Mouse (Mus musculus) CH12F3 (cell line): ENCODE data around the gene Tuba8.

Experiments used
- in situ Hi-C: fragments of 300-500 bp; cut with MboI; formaldehyde crosslinking; loops from 2 replicates; pipeline ENCODE4 v1.14.3; 2020; ENCODE audit warnings: low sequenced_read_pairs

The Tuba8 gene

DNA sequence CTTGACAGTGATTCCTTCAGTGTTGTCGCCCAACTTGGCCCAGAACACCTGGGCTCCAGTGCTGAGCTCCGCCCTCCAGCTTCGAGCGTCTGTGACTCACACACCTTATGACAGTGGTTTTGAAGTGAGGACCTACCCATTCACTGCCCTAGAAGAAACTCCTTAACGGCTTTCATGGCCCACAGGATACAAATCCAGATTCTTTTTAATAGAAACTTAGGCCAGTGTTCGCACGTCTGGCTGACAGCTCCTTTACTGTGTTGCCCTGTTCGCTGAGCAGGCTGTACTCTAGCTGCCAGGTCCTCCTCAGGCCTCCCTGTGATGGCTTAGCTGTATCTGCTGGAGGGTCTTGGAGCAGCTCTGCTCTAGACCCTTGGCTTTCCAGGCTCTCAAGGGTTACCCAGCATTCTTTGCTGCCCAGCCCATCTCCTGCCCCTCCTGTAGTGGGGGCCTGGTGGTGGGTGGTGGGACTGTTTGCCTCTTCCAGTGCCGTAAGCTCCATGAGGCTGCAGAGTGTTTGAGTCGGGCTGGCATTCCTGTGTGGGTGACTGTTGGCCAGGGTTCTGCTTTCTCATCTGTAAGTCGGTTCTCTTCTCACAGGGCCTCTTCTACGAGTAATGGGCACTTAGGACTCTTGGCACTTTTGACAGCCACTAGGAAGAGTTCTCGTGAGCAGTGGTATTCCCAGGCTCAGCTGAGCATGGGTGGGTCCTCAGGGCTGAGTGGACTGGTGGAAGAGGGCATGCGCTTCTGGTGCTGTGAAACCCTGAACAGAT, 15.4 kb upstream of the Tuba8 start:
- in situ Hi-C loops, result loop anchor here (10.0 kb wide), 1 partner anchor 340 kb away; no protein-coding TSS in a partner anchor

- in situ Hi-C loops, result loop anchor here (10.0 kb wide), 1 partner anchor 337 kb away; no protein-coding TSS in a partner anchor
Measured at GRCm38 (mm10) chr6:121197807-121198365, 12.6 kb upstream of the Tuba8 start.

- in situ Hi-C loops, result no loop called here
Measured at GRCm38 (mm10) chr6:121200458-121200857, 10.0 kb upstream of the Tuba8 start.

DNA sequence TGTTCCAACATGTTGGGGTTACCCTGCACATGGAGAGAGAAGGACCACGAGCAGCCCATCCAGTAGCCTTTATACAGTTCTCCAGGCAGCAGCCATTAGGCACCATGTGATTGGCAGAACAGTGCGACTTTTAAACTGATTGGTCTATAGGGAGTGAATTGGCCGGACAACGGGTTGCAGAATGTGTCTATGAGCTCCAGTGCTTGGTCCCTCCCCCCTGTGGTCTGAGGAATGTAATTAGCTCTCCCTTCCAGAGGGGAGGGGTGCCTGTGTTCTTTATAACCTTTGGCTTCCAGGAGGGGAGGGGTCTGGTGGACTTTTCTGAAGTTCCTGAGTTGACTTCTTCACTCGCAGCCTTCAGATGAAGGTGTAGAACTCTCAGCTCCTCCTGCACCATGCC, 8.5 kb upstream of the Tuba8 start:
- in situ Hi-C loops, result no loop called here

- in situ Hi-C loops, result no loop called here
Measured at GRCm38 (mm10) chr6:121206481-121206880, 4.0 kb upstream of the Tuba8 start.

- in situ Hi-C loops, result no loop called here
Measured at GRCm38 (mm10) chr6:121209584-121209983, 912 bp upstream of the Tuba8 start.

GRCm38 (mm10) chr6:121210926-121211289, 412 bp downstream of the Tuba8 start:
- in situ Hi-C loops, result no loop called here

DNA sequence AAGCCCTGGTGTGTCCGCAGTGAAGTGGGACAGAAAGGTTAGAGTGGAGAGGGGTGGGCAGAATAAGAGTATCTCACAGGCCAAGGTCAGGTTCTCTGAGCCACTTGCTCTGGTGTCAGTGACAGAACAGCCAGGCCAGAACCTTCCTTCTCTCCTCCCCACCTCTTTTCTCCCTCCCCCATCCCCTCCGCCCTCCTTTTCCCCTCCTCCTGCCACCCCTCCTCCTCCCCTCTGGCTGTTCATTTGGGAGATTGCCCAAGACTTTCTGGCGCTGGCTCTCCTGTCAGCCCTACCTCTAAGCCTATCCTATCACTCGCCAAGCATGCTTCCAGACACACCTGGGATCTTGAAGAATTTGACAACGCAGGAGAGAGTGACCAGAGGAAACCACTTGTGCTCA, 1.2 kb downstream of the Tuba8 start:
- in situ Hi-C loops, result no loop called here

GRCm38 (mm10) chr6:121212988-121213387, 2.5 kb downstream of the Tuba8 start:
- in situ Hi-C loops, result no loop called here

DNA sequence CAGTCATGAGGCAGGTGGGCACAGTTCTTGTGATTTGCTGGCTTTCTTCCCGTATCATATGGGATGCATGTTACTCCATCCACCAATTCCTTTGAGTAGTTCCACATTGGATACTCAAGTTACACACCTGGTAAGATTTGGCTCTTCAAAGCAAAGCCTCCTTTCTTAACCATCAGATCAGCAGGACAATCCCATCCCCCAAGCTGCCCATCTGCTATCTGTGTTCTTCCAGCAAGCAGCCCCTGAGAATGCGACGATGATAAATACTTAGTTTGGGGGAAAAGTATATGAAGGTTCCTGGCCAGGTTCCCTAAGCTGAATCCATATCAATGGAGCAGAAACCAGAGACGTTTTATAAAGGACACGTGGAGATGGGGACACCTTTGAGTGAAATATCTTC, 3.7 kb downstream of the Tuba8 start:
- in situ Hi-C loops, result no loop called here

DNA sequence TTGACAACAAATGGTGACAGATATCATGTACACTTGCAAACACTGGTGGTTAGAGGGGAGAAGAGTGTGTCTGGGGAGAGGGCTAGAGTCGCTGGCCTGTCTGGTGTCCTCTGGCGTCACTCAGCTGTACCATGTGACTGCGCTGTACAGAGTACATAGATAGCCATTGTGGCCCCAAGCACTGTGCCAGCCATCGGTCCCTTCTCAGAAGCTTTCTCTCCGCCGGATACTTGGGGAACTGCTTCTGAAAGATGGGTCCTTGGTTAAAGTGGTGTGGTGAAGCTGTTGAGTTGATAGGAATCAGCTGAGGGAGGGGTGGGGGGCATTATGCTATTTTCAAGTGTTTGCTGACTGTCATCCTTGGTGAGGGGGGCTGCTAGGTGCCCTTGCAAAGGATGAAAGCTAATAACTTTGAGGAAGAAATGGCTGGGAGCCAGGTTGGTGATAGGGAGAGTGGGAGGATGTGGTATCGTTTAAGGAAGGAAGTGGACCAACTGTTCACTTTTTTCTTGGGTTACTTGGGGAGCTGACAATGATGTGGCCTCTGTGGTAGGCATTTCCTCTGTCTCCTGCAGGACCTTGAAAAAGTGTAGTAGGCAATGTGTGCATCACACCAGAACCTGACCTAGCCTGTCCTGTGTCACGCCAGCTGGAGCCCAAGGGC, 4.3 kb downstream of the Tuba8 start:
- in situ Hi-C loops, result no loop called here

GRCm38 (mm10) chr6:121215336-121215735, 4.8 kb downstream of the Tuba8 start:
- in situ Hi-C loops, result no loop called here

DNA sequence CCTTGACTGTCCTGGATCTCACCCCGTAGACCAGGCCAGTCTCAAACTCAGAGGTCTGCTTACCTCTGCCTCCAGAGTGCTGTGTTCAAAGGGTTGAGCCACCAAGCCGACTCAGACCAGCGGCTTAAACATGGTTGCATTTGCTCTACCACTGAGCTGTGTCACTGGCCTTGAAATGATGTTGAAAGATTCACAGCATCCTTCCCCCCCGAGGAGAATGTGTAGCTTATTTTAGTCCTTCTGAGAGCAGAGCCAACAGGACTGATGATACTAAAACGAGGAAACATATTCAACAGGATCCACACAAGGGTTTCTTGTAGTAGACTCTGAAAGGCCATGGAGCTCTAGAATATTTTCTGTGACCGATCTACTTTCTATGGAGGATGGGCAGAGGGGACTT, 5.4 kb downstream of the Tuba8 start:
- in situ Hi-C loops, result no loop called here

DNA sequence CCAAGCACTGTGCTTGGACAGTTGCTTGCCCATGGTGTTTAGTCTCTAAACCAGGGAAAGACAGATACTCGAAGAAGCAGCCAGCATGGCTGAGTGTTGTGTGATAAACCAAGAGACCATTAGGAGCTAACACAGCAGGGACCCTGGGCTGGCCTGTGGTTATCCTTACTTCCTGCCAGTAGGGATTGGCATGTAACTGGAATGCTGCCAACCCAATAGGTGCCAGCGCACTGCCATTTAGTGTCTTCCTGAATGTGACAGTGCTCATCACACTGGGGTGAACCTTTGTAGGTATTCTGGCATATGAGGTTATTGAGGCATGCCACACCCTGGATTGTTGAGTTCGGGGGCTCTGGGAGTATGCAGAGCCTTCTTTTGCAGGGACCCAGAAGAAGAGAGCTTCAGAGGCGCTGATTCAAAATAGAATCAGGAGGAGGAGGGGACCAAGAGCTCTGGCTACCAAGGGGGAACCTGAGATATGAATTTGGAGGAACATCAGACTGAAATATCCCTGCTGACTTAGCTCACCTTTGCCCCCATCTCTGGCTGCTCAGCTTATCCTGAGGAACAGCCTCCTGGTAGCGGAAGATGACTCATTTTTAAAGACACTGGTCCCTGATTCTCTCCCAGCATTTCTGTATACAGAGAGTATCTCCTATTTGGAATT, 6.2 kb downstream of the Tuba8 start:
- in situ Hi-C loops, result no loop called here

- in situ Hi-C loops, result no loop called here
Measured at GRCm38 (mm10) chr6:121218002-121218401, 7.5 kb downstream of the Tuba8 start.

DNA sequence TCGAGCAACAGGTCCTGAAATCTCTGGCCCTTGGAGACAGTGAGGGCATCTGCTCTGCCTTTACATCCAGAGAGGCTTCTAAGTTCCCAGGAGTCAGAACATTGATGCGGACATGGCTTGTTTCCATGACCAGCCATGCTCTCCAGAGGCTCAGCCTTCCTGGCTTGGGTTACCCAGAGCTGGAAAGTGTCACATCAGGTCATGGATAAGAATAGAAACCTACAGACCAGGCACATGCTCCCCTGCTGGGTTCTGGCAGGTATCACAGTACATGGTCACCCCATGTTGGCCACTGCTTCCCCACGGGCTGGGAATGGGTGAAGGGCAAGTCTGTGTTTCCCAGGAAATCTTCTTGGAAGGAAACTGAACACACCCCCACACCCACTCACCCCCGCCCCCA, 8.9 kb downstream of the Tuba8 start:
- in situ Hi-C loops, result no loop called here

DNA sequence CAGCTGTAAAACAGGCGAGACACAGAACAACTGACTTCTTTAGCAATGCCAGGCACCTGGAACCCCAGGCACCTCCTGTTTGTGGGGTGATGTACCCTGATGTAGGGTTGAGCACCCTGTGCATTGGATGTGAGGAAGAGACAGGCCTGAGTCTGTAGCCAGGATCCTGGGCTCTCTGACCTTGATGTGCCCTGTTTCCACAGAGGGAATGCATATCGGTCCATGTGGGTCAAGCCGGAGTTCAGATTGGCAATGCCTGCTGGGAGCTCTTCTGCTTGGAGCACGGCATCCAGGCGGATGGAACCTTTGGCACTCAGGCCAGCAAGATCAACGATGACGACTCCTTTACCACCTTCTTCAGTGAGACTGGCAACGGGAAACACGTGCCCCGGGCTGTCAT, 9.7 kb downstream of the Tuba8 start:
- in situ Hi-C loops, result no loop called here

DNA sequence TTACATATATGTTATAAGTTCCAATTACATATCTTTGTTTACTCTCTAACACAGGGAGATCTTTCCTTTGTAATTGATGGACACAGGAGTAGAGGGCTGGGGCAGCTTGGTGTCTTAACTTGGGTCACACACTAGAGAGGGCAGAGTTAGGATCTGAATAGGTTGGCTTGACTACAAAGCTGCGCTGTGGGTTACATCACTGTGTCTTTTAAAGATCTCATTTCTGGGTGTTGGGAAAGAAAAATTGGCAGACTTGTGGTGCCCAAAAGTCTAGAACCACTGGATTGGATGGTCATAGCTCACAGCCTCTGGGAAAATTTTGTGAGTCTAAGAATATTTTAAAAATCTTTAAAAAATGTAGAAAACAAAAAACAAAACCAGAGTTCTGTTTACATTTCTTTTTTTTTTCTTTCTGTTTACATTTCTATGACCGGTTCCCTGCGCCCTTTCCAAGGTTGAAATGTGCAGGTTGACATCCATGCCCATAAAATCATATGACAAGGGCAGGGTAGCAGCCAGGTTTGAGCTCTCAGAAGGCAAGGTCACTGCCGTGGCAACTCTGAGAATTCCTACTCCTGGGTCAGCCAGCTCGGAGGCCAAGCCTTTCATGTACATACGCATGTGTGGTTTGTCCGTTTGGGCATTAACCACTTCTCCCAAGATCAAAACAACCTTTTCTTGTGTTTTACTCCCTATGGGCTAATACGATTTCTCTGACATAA, 11.5 kb downstream of the Tuba8 start:
- in situ Hi-C loops, result no loop called here

DNA sequence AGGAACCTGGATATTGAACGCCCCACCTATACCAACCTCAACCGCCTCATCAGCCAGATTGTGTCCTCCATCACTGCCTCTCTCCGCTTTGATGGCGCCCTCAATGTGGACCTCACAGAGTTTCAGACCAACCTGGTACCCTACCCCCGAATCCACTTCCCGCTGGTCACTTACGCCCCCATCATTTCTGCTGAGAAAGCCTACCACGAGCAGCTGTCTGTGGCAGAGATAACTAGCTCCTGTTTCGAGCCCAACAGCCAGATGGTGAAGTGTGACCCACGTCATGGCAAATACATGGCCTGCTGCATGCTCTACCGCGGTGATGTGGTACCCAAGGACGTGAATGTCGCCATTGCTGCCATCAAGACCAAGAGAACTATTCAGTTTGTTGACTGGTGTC, 12.5 kb downstream of the Tuba8 start:
- in situ Hi-C loops, result no loop called here

DNA sequence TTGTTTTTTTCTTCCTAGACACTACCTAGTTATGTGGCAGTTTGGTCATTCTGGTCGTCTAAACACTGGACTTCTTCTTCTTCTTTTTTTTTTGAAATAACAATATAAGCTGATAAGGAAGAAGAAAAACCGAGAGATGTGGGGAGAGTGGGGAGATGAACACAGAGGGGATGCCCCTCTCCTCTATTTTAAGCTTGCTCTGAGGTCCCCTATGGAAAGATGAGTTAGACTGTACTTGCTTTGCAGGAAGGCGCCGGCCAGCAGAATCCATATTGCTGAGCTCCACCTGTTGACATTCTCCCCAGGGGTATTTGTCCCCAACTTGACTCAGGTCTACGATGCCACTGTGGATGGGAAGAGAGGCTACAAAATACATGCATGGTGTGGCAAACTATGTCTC, 13.6 kb downstream of the Tuba8 start:
- in situ Hi-C loops, result no loop called here

DNA sequence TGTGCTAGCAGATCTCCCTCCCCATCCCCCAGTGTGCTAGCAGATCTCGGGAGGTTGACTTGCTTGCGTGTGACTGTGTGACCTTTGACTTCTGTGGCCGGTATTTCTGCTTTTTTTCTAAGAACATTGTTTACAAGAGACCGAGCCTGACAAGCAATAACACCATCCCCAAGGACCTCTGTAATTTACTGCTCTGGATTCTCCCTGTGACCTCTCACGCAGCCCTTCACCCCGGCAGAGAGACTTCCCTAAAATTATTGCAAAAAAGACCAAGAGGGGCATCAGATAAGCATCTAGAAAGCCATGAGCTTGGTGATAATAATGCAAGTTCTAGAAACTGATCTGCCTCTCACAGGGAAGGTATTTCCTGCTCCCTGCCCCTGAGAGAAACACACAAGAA, 14.5 kb downstream of the Tuba8 start:
- in situ Hi-C loops, result no loop called here
